Mouse (Mus musculus) T-cell, adult 66 days (primary cell): ENCODE measurements around the gene Slc39a10. TPM values are rescaled to one million over a fixed set of nuclear protein-coding genes. Genes with fewer than 3 reads are reported as not detected.

Experiments
- total RNA-seq, 2 experiments: library from RNA; stranded (reverse); gene quantifications; 3 replicates in 1 of 2; 4 replicates in 1 of 2; pipeline ENCODE4 v1.2.4; 2023

Gene Slc39a10
- total RNA-seq = 10 to 100 TPM; 11.9 to 17.1 TPM

GRCm38 (mm10) chr1:46892752-46893151 is at the start of gene Slc39a10:
Slc39a10 (minus strand) TSS chr1:46892852.

